Mouse (Mus musculus): ENCODE measurements around the gene Ubr4. TPM values are rescaled to one million over a fixed set of nuclear protein-coding genes. Genes with fewer than 3 reads are reported as not detected.

Ubr4 gene
- polyA plus RNA-seq, 1 experiment from 2014 or later, result 75.3 TPM

DNA sequence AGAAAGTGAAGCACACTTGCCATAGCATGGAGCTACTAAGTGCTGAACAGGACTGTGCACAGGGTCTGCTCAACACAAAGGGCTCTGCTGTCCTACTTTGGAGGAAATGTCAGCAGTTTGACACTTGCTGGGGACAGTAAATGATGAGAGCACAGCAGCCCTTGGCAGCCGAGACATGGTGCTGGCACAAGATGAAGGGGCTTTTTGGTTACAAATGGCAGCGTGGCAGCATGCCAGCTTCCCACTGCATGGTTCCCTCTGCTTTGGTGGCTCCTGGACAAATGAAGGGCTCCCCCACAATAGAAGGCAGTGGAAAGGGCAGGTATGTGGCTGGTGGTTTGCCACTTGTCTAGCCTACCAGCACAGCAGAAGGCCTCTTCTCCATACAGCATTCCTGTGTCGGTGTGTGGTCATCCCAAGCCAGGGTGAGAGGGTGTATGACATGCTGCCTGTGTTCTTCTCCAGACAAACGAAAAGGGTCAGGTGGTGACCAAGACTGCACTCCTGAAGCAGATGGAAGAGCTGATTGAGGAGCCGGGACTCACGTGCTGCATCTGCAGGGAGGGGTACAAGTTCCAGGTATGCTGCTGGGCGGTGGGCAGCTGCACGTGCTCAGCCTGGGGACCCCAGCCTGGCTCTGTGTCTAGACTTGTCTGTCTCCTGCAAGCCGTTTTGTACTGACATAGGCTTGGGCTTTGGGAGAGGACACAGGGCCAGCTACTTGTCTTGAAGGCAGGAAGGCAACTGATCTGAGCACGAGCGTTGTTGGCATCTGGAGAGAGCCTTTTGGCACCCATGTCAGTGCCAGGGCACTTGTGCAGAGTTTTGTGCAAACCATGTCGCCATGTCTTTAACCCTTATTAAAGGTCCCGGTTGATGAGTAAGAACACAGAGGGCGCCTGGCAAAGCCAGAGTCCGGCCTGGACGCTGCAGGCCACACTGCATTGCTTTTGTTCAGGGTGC, 124.5 kb downstream of the Ubr4 start:
- no peak overlapping the region for H3K4me3 ChIP-seq
- peaks cover 98% of the 10 kb centered on the region for H3K36me3 ChIP-seq
- no peak overlapping the region for H3K27ac ChIP-seq
- no peak overlapping the region for H3K9ac ChIP-seq
- H3K27me3 ChIP-seq, result no peaks in the 10 kb centered on the region
- 89% methylated on average over 16 of the region's 16 CpGs for WGBS
- H3K4me1 ChIP-seq, result no peaks in the 10 kb centered on the region
- ATAC-seq (ENCODE audit: insufficient number of reproducible peaks, insufficient read depth, low FRiP score, low TSS enrichment, low read depth), result no peak
- H3K4me2 ChIP-seq, result no peak overlapping the region
- H3K9me3 ChIP-seq, result no peaks in the 10 kb centered on the region

- 89% methylated on average over 2 of the region's 2 CpGs for WGBS
- no peak overlapping the region for H3K27ac ChIP-seq
- H3K4me1 ChIP-seq, result no peaks in the 10 kb centered on the region
- no peak for ATAC-seq (ENCODE audit: insufficient number of reproducible peaks, insufficient read depth, low FRiP score, low TSS enrichment, low read depth)
- H3K4me3 ChIP-seq, result no peak overlapping the region
- H3K9ac ChIP-seq, result no peak overlapping the region
- H3K4me2 ChIP-seq, result no peak overlapping the region
- no peaks in the 10 kb centered on the region for H3K9me3 ChIP-seq
- no peaks in the 10 kb centered on the region for H3K27me3 ChIP-seq
- peaks cover 98% of the 10 kb centered on the region for H3K36me3 ChIP-seq
Observed at GRCm38 (mm10) chr4:139477983-139478382, 125.6 kb downstream of the Ubr4 start.

GRCm38 (mm10) chr4:139479176-139479575, 126.8 kb downstream of the Ubr4 start:
- WGBS, result 86% methylated on average over 8 of the region's 8 CpGs

GRCm38 (mm10) chr4:139481400-139481799, 129.0 kb downstream of the Ubr4 start:
- Histone ChIP-seq H3K27me3 (no peaks in the 10 kb centered on the region), H3K4me2 (no peak overlapping the region), H3K4me1 (no peaks in the 10 kb centered on the region), H3K4me3 (no peak overlapping the region), H3K36me3 (peaks cover 98% of the 10 kb centered on the region), H3K9me3 (no peaks in the 10 kb centered on the region), H3K9ac (no peak overlapping the region), H3K27ac (no peak overlapping the region)
- 85% methylated on average over 1 of the region's 1 CpGs for WGBS
- ATAC-seq (ENCODE audit: insufficient number of reproducible peaks, insufficient read depth, low FRiP score, low TSS enrichment, low read depth), result no peak

More at GRCm38 (mm10) chr4:139479176-139479575, 126.8 kb downstream of the Ubr4 start:
- Histone ChIP-seq H3K4me1 (no peaks in the 10 kb centered on the region), H3K9ac (no peak overlapping the region), H3K4me2 (no peak overlapping the region), H3K36me3 (peaks cover 98% of the 10 kb centered on the region), H3K27me3 (no peaks in the 10 kb centered on the region), H3K9me3 (no peaks in the 10 kb centered on the region), H3K27ac (no peak overlapping the region), H3K4me3 (no peak overlapping the region)
- ATAC-seq (ENCODE audit: insufficient number of reproducible peaks, insufficient read depth, low FRiP score, low TSS enrichment, low read depth), result no peak

DNA sequence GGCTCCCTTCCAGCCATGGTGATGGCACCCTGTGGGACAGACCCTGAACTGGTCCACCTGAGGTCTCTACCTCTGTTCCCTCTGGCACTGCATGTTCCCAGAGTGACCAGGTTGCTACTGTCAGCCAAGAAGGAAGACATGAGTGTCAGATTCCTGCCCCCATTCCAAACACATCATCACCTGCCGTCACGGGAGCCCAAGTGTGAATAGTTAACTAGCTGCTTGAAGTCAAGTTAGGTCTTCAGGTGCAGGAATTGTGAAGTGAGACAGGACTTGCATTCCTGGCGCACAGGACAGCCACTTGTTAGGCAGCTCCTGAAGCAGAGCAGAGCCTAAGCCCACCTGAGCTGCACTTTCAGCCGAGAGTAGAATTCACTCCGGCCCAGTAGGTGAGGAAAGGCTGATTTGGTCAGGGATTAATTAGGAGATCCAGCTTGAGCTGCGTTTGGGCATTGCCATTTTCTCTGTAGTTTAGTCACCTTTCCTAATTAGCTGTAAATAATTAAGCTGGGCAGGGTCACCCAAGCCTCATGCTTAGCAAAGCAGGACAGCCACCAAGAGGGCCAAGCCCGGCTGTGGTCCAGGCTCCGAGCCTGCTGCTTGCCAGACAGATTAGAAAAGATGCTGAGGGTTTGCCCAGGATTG, 131.2 kb downstream of the Ubr4 start:
- H3K4me1 ChIP-seq, result no peaks in the 10 kb centered on the region
- H3K9me3 ChIP-seq, result no peaks in the 10 kb centered on the region
- H3K27ac ChIP-seq, result no peak overlapping the region
- no peaks in the 10 kb centered on the region for H3K27me3 ChIP-seq
- H3K9ac ChIP-seq, result no peak overlapping the region
- no peak overlapping the region for H3K4me3 ChIP-seq
- no peak for ATAC-seq (ENCODE audit: insufficient number of reproducible peaks, insufficient read depth, low FRiP score, low TSS enrichment, low read depth)
- no peak overlapping the region for H3K4me2 ChIP-seq
- H3K36me3 ChIP-seq, result peaks cover 100% of the 10 kb centered on the region
- 86% methylated on average over 8 of the region's 8 CpGs for WGBS

DNA sequence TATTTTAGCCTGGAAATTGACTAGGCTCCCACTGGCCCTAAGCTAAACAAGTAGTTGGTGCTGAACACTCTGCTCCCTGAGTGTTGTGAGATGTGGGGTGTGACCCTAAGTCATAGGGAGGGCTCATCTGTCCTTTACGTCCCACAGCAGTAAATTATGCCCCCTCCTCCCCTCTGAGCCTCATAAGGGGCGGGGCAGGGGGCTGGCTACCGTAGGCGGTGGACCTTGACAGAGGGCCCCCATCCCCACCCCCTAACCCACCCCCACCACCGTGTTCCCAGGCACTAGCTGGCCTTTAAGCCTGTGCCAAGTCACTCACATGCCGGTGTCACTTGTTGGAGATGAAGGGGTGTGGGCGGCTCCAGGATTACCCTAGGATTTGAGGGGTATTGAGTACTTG, 132.1 kb downstream of the Ubr4 start:
- Histone ChIP-seq H3K4me1 (no peaks in the 10 kb centered on the region), H3K27ac (no peak overlapping the region), H3K9me3 (no peaks in the 10 kb centered on the region), H3K4me2 (no peak overlapping the region), H3K9ac (no peak overlapping the region), H3K4me3 (no peak overlapping the region), H3K27me3 (no peaks in the 10 kb centered on the region), H3K36me3 (peaks cover 100% of the 10 kb centered on the region)
- 82% methylated on average over 7 of the region's 7 CpGs for WGBS
- no peak for ATAC-seq (ENCODE audit: insufficient number of reproducible peaks, insufficient read depth, low FRiP score, low TSS enrichment, low read depth)

- Histone ChIP-seq H3K4me3 (no peak overlapping the region), H3K4me1 (no peaks in the 10 kb centered on the region), H3K4me2 (no peak overlapping the region), H3K36me3 (peaks cover 93% of the 10 kb centered on the region), H3K9me3 (no peaks in the 10 kb centered on the region), H3K27me3 (no peaks in the 10 kb centered on the region), H3K27ac (no peak overlapping the region; the same call in 1 of the 2 replicates), H3K9ac (no peak overlapping the region)
- WGBS, result 35% methylated on average over 10 of the region's 10 CpGs
- no peak for ATAC-seq (ENCODE audit: insufficient number of reproducible peaks, insufficient read depth, low FRiP score, low TSS enrichment, low read depth)
Observed at GRCm38 (mm10) chr4:139487085-139487484, 134.7 kb downstream of the Ubr4 start.

DNA sequence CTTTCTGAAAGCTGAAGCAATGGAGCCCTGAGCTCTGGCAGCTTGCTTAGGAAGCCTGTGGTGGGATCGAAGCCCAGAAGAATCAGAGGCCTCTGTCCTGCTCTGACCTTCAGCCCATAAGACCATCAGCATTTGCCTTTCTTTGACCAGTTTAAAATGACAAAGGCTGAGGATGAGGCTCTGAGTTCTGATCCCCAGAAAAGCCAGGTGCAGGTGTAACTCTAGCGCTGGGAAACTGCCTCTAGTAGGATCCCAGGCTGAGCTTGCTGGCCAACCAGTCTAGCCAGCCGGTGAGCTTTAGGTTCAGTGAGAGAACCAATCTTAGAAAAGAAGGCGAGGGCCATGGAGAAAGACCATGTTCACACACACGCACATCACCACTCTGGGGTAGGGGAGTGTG, 135.9 kb downstream of the Ubr4 start:
- Histone ChIP-seq H3K36me3 (peaks cover 81% of the 10 kb centered on the region), H3K4me1 (no peaks in the 10 kb centered on the region), H3K9me3 (no peaks in the 10 kb centered on the region), H3K9ac (no peak overlapping the region), H3K4me3 (no peak overlapping the region), H3K27me3 (no peaks in the 10 kb centered on the region), H3K27ac (no peak overlapping the region), H3K4me2 (no peak overlapping the region)
- no peak for ATAC-seq (ENCODE audit: insufficient number of reproducible peaks, insufficient read depth, low FRiP score, low TSS enrichment, low read depth)
- WGBS, result 93% methylated on average over 5 of the region's 5 CpGs

GRCm38 (mm10) chr4:139489946-139490345, 137.5 kb downstream of the Ubr4 start:
- Histone ChIP-seq H3K4me1 (no peaks in the 10 kb centered on the region), H3K36me3 (peaks cover 65% of the 10 kb centered on the region), H3K9me3 (no peaks in the 10 kb centered on the region), H3K9ac (no peak overlapping the region), H3K4me3 (no peak overlapping the region), H3K4me2 (no peak overlapping the region), H3K27ac (no peak overlapping the region), H3K27me3 (no peaks in the 10 kb centered on the region)
- ATAC-seq (ENCODE audit: insufficient number of reproducible peaks, insufficient read depth, low FRiP score, low TSS enrichment, low read depth), result no peak
- 75% methylated on average over 1 of the region's 1 CpGs for WGBS

DNA sequence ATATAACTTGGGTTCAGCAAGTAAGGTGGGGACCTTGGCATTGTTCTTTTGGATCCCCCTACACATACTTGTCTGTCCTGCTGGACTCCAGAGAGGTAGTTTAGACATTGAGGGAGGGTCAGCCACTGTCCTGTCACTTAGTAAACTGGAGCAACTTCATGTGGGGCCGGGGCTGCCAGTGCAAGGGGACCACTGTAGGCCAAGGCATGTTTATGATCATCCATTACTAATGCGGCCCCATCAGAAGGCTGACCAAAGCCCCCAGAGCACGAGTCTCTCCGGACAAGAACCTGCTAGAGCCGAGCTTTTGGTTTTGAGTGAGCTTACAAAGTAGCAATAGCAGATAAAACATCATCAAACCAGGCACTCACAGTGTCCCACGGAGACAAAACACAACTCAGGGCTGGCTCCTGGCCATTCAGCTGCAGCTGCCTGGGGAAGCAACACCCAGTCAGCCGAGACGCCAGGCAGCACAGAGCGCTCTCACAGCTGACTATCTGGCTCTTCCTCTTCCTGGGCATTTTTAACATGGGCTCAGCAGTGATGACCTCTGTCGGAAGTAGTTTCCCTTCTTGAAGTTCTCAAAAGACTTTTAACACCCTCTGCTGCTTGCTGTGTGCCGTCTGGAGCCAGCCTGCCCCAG, 138.1 kb downstream of the Ubr4 start:
- Histone ChIP-seq H3K27ac (no peak overlapping the region), H3K9me3 (no peaks in the 10 kb centered on the region), H3K36me3 (peaks cover 59% of the 10 kb centered on the region), H3K4me2 (no peak overlapping the region), H3K9ac (no peak overlapping the region), H3K27me3 (no peaks in the 10 kb centered on the region), H3K4me1 (no peaks in the 10 kb centered on the region), H3K4me3 (no peak overlapping the region)
- WGBS, result 84% methylated on average over 11 of the region's 11 CpGs
- ATAC-seq (ENCODE audit: insufficient number of reproducible peaks, insufficient read depth, low FRiP score, low TSS enrichment, low read depth), result no peak

DNA sequence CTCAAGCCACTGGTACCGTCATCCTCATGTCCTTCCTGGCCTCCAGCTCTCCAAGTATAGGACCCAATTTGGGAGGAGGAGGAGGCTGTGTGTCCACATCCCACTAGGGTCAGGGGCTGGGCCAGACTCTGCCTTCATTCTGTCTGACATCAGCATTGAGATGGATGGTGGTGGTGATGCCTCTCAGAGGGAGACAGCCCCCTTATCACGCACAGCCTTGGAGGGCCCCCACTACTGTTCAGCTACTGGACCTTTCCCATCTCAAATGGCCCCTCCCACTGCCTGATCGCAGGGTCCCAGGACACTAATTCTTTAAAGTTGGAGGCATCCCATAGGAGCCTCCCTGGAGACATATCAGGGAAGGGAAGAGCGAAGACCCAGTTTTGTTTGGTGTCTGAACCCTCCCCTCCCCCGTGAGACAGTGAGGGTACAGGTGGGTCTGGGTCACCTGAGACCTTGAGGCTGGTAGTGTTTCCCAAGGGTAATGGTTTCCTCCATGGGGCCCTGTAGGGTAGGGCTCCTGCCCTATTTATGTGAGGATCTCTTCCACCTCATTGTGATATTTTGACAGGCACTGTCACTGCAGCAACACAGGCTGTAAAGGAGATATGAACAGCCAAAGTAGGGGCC, 139.2 kb downstream of the Ubr4 start:
- Histone ChIP-seq H3K27me3 (no peaks in the 10 kb centered on the region), H3K4me2 (no peak overlapping the region), H3K9ac (no peak overlapping the region), H3K36me3 (peaks cover 47% of the 10 kb centered on the region), H3K4me1 (no peaks in the 10 kb centered on the region), H3K27ac (no peak overlapping the region), H3K9me3 (no peaks in the 10 kb centered on the region), H3K4me3 (no peak overlapping the region)
- WGBS, result 93% methylated on average over 5 of the region's 5 CpGs
- ATAC-seq (ENCODE audit: insufficient number of reproducible peaks, insufficient read depth, low FRiP score, low TSS enrichment, low read depth), result 0 out of 2 replicates have a peak, but pooled peaks have one; percentile 18

Data from embryonic facial prominence, embryonic 13.5 days (tissue).